Mouse (Mus musculus) embryonic facial prominence, embryonic 11.5 days (tissue): ENCODE results near the gene Sec13. TPM values are rescaled to one million over a fixed set of nuclear protein-coding genes. Genes with fewer than 3 reads are reported as not detected.
"Not testable (repeated sequence)": the region's sequence is repeated elsewhere in the genome, so short reads cannot be mapped to it uniquely, and the experiment has no call there.

ENCODE experiments used
- ATAC-seq: fragments of 200-750 bp; cut with Nextera tagmentation; replicated peaks from 2 replicates; pipeline ENCODE4 v1.8.0; 2017; ENCODE audit warnings: low read depth; ENCODE audit not compliant: insufficient number of reproducible peaks, low FRiP score, low TSS enrichment
- DNase-seq: peaks from one replicate; pipeline ENCODE4 v3.0.0-alpha.2; 2015; ENCODE audit warnings: low spot score
- H3K27ac ChIP-seq: fragments of 300-500 bp; sonication (generic); replicated peaks from 2 replicates; pipeline ENCODE4 v1.5.1; 2014; ENCODE audit warnings: mild to moderate bottlenecking, low read depth, low read length, control low read depth
- H3K27me3 ChIP-seq: fragments of 300-500 bp; sonication (generic); 2 replicates; pipeline ENCODE4 v1.6.1; 2014; ENCODE audit warnings: mild to moderate bottlenecking, low read length, moderate library complexity, mixed read lengths; ENCODE audit not compliant: control insufficient read depth, insufficient read depth
- H3K36me3 ChIP-seq: fragments of 300-500 bp; sonication (generic); replicated peaks from 2 replicates; pipeline ENCODE4 v1.6.1; 2014; ENCODE audit warnings: low read depth, mild to moderate bottlenecking, low read length, moderate library complexity, mixed read lengths; ENCODE audit not compliant: control insufficient read depth, insufficient read depth
- H3K4me1 ChIP-seq: fragments of 300-500 bp; sonication (generic); 2 replicates; pipeline ENCODE4 v1.6.1; 2014; ENCODE audit warnings: low read length, mixed read lengths; ENCODE audit not compliant: control insufficient read depth, insufficient read depth
- H3K4me2 ChIP-seq: fragments of 300-500 bp; sonication (generic); 2 replicates; pipeline ENCODE4 v1.6.1; 2014; ENCODE audit warnings: low read depth, mild to moderate bottlenecking, control low read depth, low read length, moderate library complexity
- H3K4me3 ChIP-seq: fragments of 300-500 bp; sonication (generic); 2 replicates; pipeline ENCODE4 v1.5.1; 2014; ENCODE audit warnings: low read depth, low read length, control low read depth
- H3K9ac ChIP-seq: fragments of 300-500 bp; sonication (generic); replicated peaks from 2 replicates; pipeline ENCODE4 v1.6.1; 2014; ENCODE audit warnings: mild to moderate bottlenecking, control low read depth, low read length
- H3K9me3 ChIP-seq: fragments of 300-500 bp; sonication (generic); replicated peaks from 2 replicates; pipeline ENCODE4 v1.6.1; 2016; ENCODE audit warnings: mild to moderate bottlenecking, low read length, inconsistent platforms, mixed read lengths; ENCODE audit not compliant: control insufficient read depth
- WGBS: fragments of 180-500 bp; shearing (Covaris S2); extraction: QIAGEN DNeasy Blood & Tissue Kit; methylation state at CpG from one replicate; pipeline ENCODE4 v1.1.7; 2014; 5-methylcytosine and 5-hydroxymethylcytosine counted together
- polyA plus RNA-seq: library from polyadenylated mRNA; unstranded; fragments of >200 nt; fragmentation: Nextera tagmentation; extraction: Ambion mirVana; gene quantifications from 2 replicates; pipeline ENCODE4 v1.2.1, GENCODE M21; 2014

The Sec13 gene
- polyA plus RNA-seq, 1 experiment from 2014 or later, result 274 TPM

- no peaks in the 10 kb centered on the region for H3K27me3 ChIP-seq
- no peak overlapping the region for H3K9ac ChIP-seq
- no peak overlapping the region for H3K4me2 ChIP-seq
- H3K4me1 ChIP-seq, result no peaks in the 10 kb centered on the region
- no peak for ATAC-seq
- H3K27ac ChIP-seq, result no peak overlapping the region
- no peak overlapping the region for H3K4me3 ChIP-seq
- DNase-seq, result no peak
- no peaks in the 10 kb centered on the region for H3K9me3 ChIP-seq
- H3K36me3 ChIP-seq, result no peaks in the 10 kb centered on the region; the same call in 1 of the 2 replicates
- 88% methylated on average over 7 of the region's 7 CpGs for WGBS
Observed at GRCm38 (mm10) chr6:113728181-113728580, 12.4 kb downstream of the Sec13 start.

DNA sequence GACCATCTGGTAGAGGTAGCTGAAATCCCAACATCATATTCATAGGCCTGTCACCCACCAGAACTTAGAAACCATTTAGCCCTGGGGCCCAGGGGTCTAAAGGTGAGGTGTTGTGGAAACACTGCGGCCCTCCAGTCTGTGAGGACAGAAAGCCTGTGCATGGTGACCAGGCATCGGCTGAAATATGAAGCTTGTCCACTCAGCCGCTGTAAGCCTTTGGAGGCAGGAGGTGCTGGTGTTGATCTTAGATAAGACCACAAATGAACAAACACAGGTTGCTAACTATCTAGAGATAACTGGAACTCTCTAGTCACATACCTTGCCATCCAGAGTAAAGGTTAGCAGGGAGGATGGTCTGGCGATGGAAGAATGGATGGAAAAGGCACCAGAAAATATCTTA, 19.5 kb downstream of the Sec13 start:
- Histone ChIP-seq H3K9me3 (no peaks in the 10 kb centered on the region), H3K4me1 (no peaks in the 10 kb centered on the region), H3K9ac (no peak overlapping the region), H3K4me2 (no peak overlapping the region), H3K27me3 (no peaks in the 10 kb centered on the region), H3K4me3 (no peak overlapping the region), H3K27ac (no peak overlapping the region), H3K36me3 (no peaks in the 10 kb centered on the region; the same call in 1 of the 2 replicates)
- DNase-seq (no peak), ATAC-seq (no peak)
- 94% methylated on average over 4 of the region's 4 CpGs for WGBS

GRCm38 (mm10) chr6:113719878-113720277, 20.7 kb downstream of the Sec13 start, which contains the start of gene Ghrl:
Gene Ghrl (minus strand): TSS chr6:113719880.
- Histone ChIP-seq H3K27me3 (no peaks in the 10 kb centered on the region), H3K27ac (no peak within 1 kb of the TSS), H3K4me1 (no peaks in the 10 kb centered on the region), H3K36me3 (no peaks in the 10 kb centered on the region; the same call in 1 of the 2 replicates), H3K9ac (no peak within 1 kb of the TSS), H3K4me2 (no peak within 1 kb of the TSS), H3K4me3 (no peak within 1 kb of the TSS), H3K9me3 (no peaks in the 10 kb centered on the region)
- DNase-seq (no peak), ATAC-seq (no peak)
- WGBS, result 98% methylated on average over 3 of the region's 3 CpGs

GRCm38 (mm10) chr6:113717541-113717940, 23.0 kb downstream of the Sec13 start:
- no peak for ATAC-seq
- 99% methylated on average over 3 of the region's 3 CpGs for WGBS
- H3K27ac ChIP-seq, result no peak overlapping the region

GRCm38 (mm10) chr6:113714797-113715196, 25.7 kb downstream of the Sec13 start:
- Histone ChIP-seq H3K27me3 (no peaks in the 10 kb centered on the region), H3K4me1 (no peaks in the 10 kb centered on the region), H3K9me3 (no peaks in the 10 kb centered on the region), H3K4me2 (no peak overlapping the region), H3K27ac (no peak overlapping the region), H3K4me3 (no peak overlapping the region), H3K9ac (no peak overlapping the region), H3K36me3 (peaks cover 3% of the 10 kb centered on the region)
- 78% methylated on average over 1 of the region's 1 CpGs for WGBS
- no peak for ATAC-seq
- DNase-seq, result no peak

More at GRCm38 (mm10) chr6:113717541-113717940, 23.0 kb downstream of the Sec13 start:
- no peak for DNase-seq
- no peaks in the 10 kb centered on the region for H3K9me3 ChIP-seq
- H3K27me3 ChIP-seq, result no peaks in the 10 kb centered on the region
- H3K4me3 ChIP-seq, result no peak overlapping the region
- no peak overlapping the region for H3K4me2 ChIP-seq
- no peaks in the 10 kb centered on the region for H3K4me1 ChIP-seq
- no peak overlapping the region for H3K9ac ChIP-seq
- no peaks in the 10 kb centered on the region; the same call in none of the 2 replicates for H3K36me3 ChIP-seq

DNA sequence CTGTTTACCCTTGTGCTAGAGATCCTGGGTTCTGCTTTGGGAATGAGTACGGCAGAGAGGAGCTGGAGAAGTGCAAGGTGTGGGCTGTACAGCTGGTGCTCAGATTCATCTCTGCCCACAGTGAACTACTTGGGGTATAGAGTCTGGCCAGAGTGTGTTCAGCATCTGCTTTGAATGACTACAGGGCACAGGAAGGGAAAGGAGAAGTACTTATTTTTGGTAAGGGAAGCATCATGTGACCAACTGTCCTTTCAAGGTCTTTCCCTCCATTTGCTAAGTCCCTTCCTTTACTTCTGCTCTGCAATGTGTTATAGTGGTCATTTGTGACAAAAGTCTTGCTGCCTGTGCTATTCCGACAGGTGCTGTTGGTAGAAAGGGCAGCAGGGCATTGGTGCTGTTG, 26.3 kb downstream of the Sec13 start:
- peaks cover 4% of the 10 kb centered on the region for H3K36me3 ChIP-seq
- no peak for ATAC-seq

DNA sequence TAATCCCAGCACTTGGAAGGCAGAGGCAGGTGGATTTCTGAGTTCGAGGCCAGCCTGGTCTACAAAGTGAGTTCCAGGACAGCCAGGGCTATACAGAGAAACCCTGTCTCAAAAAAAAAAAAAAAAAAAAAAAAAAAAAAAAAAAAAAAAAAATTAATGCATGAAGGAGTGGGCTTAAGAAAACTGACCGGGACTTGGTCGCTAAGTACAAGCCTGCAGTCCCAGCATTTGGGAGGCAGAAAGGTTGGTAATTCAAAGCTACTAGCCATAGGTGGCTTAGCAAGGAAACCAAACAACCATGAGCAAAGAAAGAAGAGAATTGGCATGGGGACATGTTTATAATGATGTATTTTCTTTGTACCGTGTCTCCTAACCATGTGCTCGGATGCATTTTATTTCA, 27.2 kb downstream of the Sec13 start:
- not testable (repeated sequence) for H3K4me1 ChIP-seq, H3K4me2 ChIP-seq, H3K27me3 ChIP-seq, H3K27ac ChIP-seq, H3K9ac ChIP-seq, ATAC-seq, H3K36me3 ChIP-seq, H3K4me3 ChIP-seq, H3K9me3 ChIP-seq, DNase-seq
- 98% methylated on average over 5 of the region's 5 CpGs for WGBS

More for the DNA sequence above, 26.3 kb downstream of the Sec13 start:
- Histone ChIP-seq H3K9me3 (no peaks in the 10 kb centered on the region), H3K4me3 (no peak overlapping the region), H3K4me1 (no peaks in the 10 kb centered on the region), H3K4me2 (no peak overlapping the region), H3K27me3 (no peaks in the 10 kb centered on the region), H3K9ac (no peak overlapping the region), H3K27ac (no peak overlapping the region)
- WGBS, result 93% methylated on average over 2 of the region's 2 CpGs
- DNase-seq, result no peak

DNA sequence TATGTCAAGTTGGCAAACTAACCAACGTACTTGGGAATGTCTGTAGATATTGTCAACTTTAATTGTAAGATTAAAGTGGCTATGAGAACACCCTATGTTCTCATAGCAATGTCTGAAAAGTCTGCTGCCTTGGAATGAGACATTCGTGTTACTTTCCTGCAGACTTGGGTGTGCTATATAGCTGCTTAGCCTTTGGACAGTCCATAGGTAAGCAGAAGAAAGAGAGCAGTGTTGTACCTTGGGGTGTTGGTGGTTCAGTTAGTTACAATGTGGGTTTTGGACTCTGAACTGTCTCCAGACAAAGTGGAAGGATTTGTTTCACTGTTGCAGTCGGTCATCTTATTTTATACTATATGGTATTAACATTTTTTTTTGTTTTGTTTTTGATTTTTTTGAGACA, 27.8 kb downstream of the Sec13 start:
- DNase-seq (no peak), ATAC-seq (no peak)
- no peak overlapping the region for H3K4me2 ChIP-seq
- no peak overlapping the region for H3K27ac ChIP-seq
- peaks cover 8% of the 10 kb centered on the region for H3K36me3 ChIP-seq
- no peaks in the 10 kb centered on the region for H3K4me1 ChIP-seq
- no peak overlapping the region for H3K9ac ChIP-seq
- no peaks in the 10 kb centered on the region for H3K9me3 ChIP-seq
- 92% methylated on average over 3 of the region's 3 CpGs for WGBS
- no peak overlapping the region for H3K4me3 ChIP-seq
- no peaks in the 10 kb centered on the region for H3K27me3 ChIP-seq
